Mouse (Mus musculus): ENCODE measurements around the gene Psd4.

Psd4 gene

DNA sequence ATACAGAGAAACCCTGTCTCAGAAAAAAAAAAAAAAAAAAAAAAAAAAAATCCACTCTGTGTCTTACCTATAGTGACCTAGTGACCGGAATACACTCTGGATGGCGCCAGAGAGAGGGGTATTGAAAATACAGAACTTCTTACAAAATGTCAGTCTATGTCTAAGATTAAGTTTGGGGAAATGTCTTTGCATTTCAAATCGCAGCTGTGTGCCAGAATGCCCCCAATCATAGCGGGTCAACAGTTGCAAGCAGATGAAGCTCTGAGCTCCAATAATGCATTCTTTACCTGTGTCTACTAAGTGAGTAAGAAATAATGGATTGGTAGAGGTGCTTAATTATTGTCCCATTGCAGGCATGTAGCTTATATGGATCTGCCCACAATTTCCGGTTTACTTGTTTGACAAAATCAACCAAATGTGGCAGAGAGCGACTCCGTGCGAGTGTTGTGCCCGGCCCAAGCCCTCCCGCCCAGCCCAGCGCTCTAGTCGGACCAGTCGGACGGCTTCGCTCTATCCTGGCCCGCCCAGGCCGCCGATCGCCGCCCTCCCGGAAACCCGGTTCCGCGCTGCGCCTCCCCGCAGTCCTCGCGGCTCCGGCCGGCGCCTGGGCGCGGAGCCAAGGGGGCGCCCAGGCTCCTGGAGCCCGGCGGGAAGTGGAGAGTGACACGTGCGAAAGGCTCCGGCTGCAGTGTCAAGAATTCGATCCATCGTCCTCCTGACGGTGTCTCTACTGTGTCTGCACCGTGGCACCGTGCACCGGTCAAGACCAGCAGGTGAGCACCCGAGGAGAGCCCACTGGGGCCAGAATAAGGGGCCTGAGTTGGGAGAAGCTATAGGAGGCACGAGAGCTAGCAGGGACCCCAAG lies at the start of gene Psd4:
Gene Psd4, plus strand, starts transcription at position 551 of the 865 bp plus-strand sequence.
- ChIA-PET CTCF (interaction anchor here in 3 of 4 experiments (0.6 to 1.9 kb wide), 4 partner anchors 9 to 71 kb away, joined by 3 to 9 read pairs (median 5); no protein-coding TSS in a partner anchor), POLR2A (interaction anchor here in 1 of 4 experiments (1.2 kb wide), 1 partner anchor 18 kb away, joined by 3 read pairs; no protein-coding TSS in a partner anchor)

- POLR2A ChIA-PET = no interaction called here
- CTCF ChIA-PET = interaction anchor here in 3 of 4 experiments (1.1 to 2.3 kb wide), 3 partner anchors 21 kb away, joined by 3 to 6 read pairs (median 4); no protein-coding TSS in a partner anchor
Observed at GRCm38 (mm10) chr2:24317919-24318598, 49.3 kb upstream of the Psd4 start.

GRCm38 (mm10) chr2:24335333-24335732 lies 32.0 kb upstream of the Psd4 start:
- POLR2A ChIA-PET = no interaction called here
- CTCF ChIA-PET = interaction anchor here in 1 of 4 experiments (1.3 kb wide), 1 partner anchor 155 kb away, joined by 3 read pairs; no protein-coding TSS in a partner anchor

DNA sequence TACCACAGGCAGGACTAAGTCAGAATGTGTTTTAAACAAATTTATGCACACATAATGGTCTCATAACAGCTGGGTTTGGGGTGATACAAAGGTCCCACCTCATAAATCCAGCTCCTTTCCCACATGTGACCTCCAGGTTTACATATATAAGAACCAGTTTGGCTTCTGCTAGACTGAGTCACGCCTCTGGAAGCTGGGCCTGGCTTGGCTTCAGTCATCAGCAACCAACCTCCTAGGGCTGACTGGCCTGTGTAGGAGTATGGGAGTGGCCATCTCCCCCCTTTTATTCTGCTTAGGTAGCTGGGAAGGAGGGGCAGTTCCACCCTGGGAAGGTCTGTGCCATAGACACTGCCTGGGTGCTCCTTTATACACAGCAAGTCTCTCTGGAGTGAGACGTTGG lies 30.8 kb upstream of the Psd4 start, which contains the start of gene Il1rn:
Gene Il1rn, plus strand, starts transcription at position 309 of the 400 bp plus-strand sequence.
- CTCF ChIA-PET = interaction anchor here in 1 of 4 experiments (1.3 kb wide), 1 partner anchor 154 kb away, joined by 3 read pairs; no protein-coding TSS in a partner anchor
- POLR2A ChIA-PET = interaction anchor here in 1 of 4 experiments (0.7 kb wide), 1 partner anchor 110 kb away, joined by 3 read pairs; no protein-coding TSS in a partner anchor

- POLR2A ChIA-PET = no interaction called here
- CTCF ChIA-PET = no interaction called here
Observed at GRCm38 (mm10) chr2:24341395-24341885, 25.9 kb upstream of the Psd4 start.

- ChIA-PET POLR2A (no interaction called here), CTCF (no interaction called here)
Observed at GRCm38 (mm10) chr2:24344619-24345018, 22.8 kb upstream of the Psd4 start.

GRCm38 (mm10) chr2:24345056-24345455 lies 22.3 kb upstream of the Psd4 start:
- ChIA-PET POLR2A (no interaction called here), CTCF (no interaction called here)

DNA sequence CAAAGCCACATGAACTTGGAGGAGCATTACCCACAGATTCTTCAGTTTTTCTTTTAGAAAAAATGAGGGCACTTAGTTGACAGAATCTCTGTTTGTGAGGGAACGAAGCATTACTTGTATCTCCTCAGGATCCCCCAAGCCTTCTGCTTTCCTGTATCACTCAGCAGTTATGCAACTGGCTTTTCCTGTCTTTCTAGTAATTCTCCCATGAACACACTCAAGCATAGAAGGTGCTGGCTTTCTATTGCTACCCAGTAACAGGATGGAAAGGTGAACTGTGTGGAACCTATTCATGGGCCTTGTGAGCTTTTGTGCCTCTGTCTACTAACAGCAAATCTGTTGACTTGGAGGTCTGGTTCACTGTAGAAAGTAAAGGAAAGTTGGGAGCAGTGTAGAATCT lies 19.5 kb upstream of the Psd4 start:
- ChIA-PET POLR2A (no interaction called here), CTCF (no interaction called here)

- ChIA-PET CTCF (interaction anchor here in 1 of 4 experiments (1.3 kb wide), 1 partner anchor 54 kb away, joined by 3 read pairs; no protein-coding TSS in a partner anchor), POLR2A (no interaction called here)
Observed at GRCm38 (mm10) chr2:24351159-24351558, 16.2 kb upstream of the Psd4 start.

DNA sequence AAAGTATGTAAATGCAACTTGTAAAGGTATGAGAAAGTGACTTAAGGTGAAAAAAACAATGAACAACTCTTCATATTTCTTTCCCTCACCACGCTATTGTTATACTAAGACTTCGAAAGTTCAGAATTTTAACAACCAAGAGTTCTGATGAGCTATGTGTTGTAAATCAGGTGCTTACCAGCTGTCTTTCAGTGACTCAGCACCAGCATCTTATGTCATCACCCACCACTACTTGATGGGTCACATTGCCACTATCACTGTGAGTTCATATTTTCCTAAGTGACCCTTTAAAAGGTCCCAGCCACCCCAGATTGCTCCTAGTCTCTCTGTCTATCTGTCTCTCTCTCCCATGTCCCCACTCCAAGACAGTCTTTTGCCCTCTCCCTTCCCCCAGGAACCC lies 14.3 kb upstream of the Psd4 start:
- POLR2A ChIA-PET = no interaction called here

DNA sequence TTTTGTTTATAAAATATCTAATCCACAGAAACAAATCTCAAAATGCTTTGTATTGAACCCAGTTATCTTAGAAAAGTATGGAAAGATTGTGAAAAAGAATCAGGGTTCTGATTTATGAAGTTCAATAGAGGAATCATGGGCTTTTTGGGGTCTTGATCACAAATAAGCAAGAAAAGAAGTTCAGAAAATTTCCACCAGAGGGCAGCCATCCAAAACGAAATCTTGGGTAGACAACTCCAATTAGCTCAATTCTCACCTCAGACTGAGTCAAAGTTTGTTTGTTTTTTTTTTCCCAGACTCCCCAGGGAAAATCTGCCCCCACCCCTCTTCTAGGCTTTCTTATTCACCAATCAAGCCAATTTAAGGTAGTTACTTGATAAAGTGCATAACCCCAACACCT lies 9.7 kb upstream of the Psd4 start:
- ChIA-PET CTCF (interaction anchor here (0.6 to 1.7 kb wide), 24 partner anchors 10 to 1198 kb away, joined by 3 to 13 read pairs (median 4); partner anchors contain the start of gene Psd4 (in 1 of the 4)), POLR2A (no interaction called here)

More for the DNA sequence above, 14.3 kb upstream of the Psd4 start:
- CTCF ChIA-PET = interaction anchor here in 1 of 4 experiments (0.5 to 0.6 kb wide), 2 partner anchors 166 to 712 kb away, joined by 3 to 4 read pairs; no protein-coding TSS in a partner anchor

- POLR2A ChIA-PET = no interaction called here
Observed at GRCm38 (mm10) chr2:24359347-24359746, 8.0 kb upstream of the Psd4 start.

GRCm38 (mm10) chr2:24363818-24364217 lies 3.6 kb upstream of the Psd4 start:
- POLR2A ChIA-PET = no interaction called here

More at GRCm38 (mm10) chr2:24359347-24359746, 8.0 kb upstream of the Psd4 start:
- CTCF ChIA-PET = interaction anchor here in 1 of 4 experiments (1.6 kb wide), 1 partner anchor 212 kb away, joined by 3 read pairs; no protein-coding TSS in a partner anchor

DNA sequence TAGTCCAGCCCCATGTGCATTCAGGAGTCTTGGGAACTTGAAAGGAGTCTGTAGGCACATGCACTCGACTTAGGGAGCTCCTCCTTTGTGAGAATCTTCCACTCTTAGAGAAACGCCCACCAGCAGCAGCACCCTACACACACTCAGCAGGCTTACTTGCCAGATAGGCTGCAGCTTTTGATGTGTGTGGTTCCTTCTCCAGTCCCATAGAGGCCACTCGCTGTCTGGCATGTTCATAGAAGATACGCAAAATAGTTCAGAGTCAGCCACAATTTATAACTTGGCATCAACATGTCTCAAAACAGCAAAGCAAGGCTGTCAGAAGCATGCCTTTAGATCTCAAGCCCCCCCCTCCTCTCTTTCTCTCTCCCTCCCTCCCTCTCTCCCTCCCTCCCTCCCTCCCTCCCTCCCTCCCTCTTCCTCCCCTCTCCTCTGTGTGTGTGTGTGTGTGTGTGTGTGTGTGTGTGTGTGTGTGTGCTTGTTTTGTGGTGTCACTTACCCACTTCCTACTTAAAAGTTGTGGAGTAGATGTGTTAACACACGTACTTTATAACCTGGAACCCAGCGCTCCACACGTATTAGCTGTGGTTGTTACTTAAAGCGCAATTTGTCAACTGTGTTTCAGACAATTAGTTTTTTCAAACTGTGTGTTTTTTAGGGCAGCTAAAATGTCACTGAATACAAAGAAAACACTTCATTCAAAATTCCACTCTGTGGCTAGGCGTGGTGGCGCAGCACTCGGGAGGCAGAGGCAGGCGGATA lies 985 bp upstream of the Psd4 start:
- CTCF ChIA-PET = interaction anchor here in 2 of 4 experiments (0.6 to 1.9 kb wide), 3 partner anchors 8 to 70 kb away, joined by 3 to 5 read pairs (median 5); no protein-coding TSS in a partner anchor
- POLR2A ChIA-PET = interaction anchor here in 1 of 4 experiments (1.2 kb wide), 1 partner anchor 19 kb away, joined by 3 read pairs; no protein-coding TSS in a partner anchor

More at GRCm38 (mm10) chr2:24363818-24364217, 3.6 kb upstream of the Psd4 start:
- CTCF ChIA-PET = no interaction called here

DNA sequence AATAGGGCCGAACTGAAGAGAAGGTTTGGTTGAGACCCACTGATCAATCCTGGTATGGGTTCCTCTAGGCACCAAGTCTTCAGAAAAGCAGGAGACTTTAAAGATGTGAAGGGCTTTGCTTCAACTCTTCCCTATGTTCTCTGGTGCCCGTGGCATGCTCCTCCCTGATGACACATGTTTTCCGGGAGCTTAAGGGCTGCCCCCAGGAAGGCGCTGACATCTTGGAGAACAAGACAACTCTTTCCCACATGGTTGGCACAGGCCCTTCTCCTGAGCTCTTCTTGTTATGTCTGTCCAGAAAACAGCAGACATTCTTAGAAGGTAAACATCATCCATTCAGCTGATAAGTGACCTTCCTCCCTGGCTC lies 498 bp downstream of the Psd4 start:
- ChIA-PET POLR2A (no interaction called here), CTCF (interaction anchor here in 1 of 4 experiments (1.8 to 1.9 kb wide), 2 partner anchors 10 to 37 kb away, joined by 5 read pairs; no protein-coding TSS in a partner anchor)

- ChIA-PET CTCF (interaction anchor here in 1 of 4 experiments (1.6 kb wide), 1 partner anchor 27 kb away, joined by 4 read pairs; no protein-coding TSS in a partner anchor), POLR2A (no interaction called here)
Observed at GRCm38 (mm10) chr2:24378747-24379450, 11.5 kb downstream of the Psd4 start.

- CTCF ChIA-PET = interaction anchor here in 1 of 4 experiments (1.2 kb wide), 1 partner anchor 398 kb away, joined by 3 read pairs; no protein-coding TSS in a partner anchor
- POLR2A ChIA-PET = no interaction called here
Observed at GRCm38 (mm10) chr2:24382456-24383230, 15.3 kb downstream of the Psd4 start.

Measured in embryonic stem cell, embryonic (primary cell).